Mouse (Mus musculus): ENCODE measurements at regions not wholly inside any gene's neighbourhood (a gene's known extent, or its start where the extent isn't known, plus 50 kb on each side); places are given as distances from the start of the nearest gene placed in this dataset.

DNA sequence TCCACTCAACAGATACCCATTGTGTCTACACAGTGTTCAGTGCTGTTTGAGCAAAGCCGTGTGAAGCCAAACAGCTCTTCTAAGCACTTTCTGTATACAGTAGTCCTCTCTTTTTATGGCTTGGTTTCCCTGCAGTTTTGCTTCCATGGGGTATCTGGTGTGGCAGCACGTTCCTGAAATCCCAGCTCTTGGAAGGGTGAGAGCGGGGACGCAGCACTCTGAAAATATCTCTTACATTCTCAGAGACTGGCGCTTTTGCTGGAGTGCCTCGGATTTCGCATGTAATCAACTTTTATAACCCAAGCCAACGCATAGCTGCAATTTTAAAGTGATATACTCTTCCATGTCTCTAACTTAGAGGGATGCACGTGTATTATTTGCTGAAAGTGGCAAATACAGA lies 64.0 kb upstream of the Zc3h12a start:
- Histone ChIP-seq H3K4me3 (no peak overlapping the region), H3K4me1 (no peaks in the 10 kb centered on the region), H3K27me3 (peaks cover 61% of the 10 kb centered on the region), H3K4me2 (replicated peaks) (no peak overlapping the region), H3K27ac (no peak overlapping the region), H3K36me3 (no peaks in the 10 kb centered on the region), H3K9ac (no peak overlapping the region), H3K9me3 (no peaks in the 10 kb centered on the region)
- WGBS: 64% methylated on average over 9 of the region's 9 CpGs
- no peak for ATAC-seq (ENCODE audit: low FRiP score, low read depth)

DNA sequence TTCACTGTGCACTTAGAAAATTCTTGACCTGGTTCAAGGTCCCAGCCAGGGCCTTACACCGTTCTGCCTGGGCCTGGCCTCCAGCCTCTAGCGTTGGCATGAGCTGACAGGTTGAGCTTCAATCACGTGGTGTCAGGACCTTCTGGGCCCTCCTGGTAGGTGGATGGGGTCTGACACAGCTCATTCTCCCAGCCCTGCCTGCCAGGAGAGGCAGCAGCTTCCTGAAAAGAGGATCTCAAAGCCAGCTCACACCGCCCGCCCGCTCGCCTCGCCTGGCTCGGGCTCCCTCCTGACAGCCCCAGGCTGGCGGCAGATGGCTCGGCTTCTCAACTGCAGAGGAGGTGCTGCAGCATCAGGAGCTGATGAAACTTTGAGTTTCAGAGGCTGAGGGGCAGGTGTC lies 63.4 kb upstream of the Zc3h12a start:
- Histone ChIP-seq H3K9me3 (no peaks in the 10 kb centered on the region), H3K4me3 (no peak overlapping the region), H3K9ac (no peak overlapping the region), H3K27ac (no peak overlapping the region), H3K27me3 (peaks cover 57% of the 10 kb centered on the region), H3K4me2 (replicated peaks) (no peak overlapping the region), H3K4me1 (no peaks in the 10 kb centered on the region), H3K36me3 (no peaks in the 10 kb centered on the region)
- ATAC-seq (ENCODE audit: low FRiP score, low read depth): no peak
- 7% methylated on average over 11 of the region's 11 CpGs for WGBS

DNA sequence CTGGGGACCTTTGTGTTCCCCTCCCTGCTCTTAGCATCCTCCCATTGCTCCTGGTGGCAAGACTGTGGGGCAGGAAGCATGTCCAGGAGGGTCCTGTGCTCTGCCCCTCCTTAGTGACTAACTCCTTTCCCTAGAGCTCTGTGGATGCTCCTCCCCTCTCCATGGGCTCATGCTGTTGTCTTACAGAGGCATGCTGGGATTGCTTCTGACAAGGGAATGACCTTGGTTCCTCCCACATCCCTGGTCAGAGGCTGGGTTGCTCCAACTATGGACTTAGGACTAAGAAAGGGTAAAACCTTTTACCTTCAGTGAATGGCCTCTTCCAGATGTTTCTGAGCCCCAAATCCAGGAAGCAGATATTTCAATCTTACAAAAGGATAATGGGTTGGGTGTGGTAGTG lies 62.3 kb upstream of the Zc3h12a start:
- H3K9ac ChIP-seq: no peak overlapping the region
- H3K27me3 ChIP-seq: peaks cover 46% of the 10 kb centered on the region
- no peaks in the 10 kb centered on the region for H3K4me1 ChIP-seq
- no peak overlapping the region for H3K4me3 ChIP-seq
- no peak overlapping the region for H3K4me2 ChIP-seq (replicated peaks)
- H3K27ac ChIP-seq: no peak overlapping the region
- no peaks in the 10 kb centered on the region for H3K9me3 ChIP-seq
- no peaks in the 10 kb centered on the region for H3K36me3 ChIP-seq
- ATAC-seq (ENCODE audit: low FRiP score, low read depth): no peak

DNA sequence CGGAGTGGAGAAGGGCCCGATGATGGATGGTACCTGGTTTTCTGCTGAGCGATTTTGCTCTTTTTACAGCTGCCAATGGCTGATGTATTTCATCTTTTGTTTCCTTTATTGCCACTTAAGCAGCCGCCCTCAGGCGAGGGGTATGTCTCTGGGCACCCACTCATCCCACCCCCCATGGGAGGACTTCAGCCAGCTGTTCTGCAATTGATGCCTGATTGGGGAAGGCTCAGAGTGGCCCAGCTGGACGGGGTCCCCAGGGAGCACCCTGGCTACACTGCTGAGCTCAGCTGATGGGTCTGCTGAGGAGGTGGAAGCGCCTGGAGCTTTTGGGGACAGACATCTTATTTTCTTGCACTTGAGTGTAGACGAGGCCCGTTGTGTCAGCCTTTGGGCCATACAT lies 58.6 kb upstream of the Zc3h12a start:
- Histone ChIP-seq H3K27ac (no peak overlapping the region), H3K9me3 (no peaks in the 10 kb centered on the region), H3K4me2 (replicated peaks) (no peak overlapping the region), H3K4me3 (no peak overlapping the region), H3K36me3 (no peaks in the 10 kb centered on the region), H3K9ac (no peak overlapping the region), H3K4me1 (no peaks in the 10 kb centered on the region), H3K27me3 (peaks cover 18% of the 10 kb centered on the region)
- ATAC-seq (ENCODE audit: low FRiP score, low read depth): no peak
- 65% methylated on average over 9 of the region's 9 CpGs for WGBS

DNA sequence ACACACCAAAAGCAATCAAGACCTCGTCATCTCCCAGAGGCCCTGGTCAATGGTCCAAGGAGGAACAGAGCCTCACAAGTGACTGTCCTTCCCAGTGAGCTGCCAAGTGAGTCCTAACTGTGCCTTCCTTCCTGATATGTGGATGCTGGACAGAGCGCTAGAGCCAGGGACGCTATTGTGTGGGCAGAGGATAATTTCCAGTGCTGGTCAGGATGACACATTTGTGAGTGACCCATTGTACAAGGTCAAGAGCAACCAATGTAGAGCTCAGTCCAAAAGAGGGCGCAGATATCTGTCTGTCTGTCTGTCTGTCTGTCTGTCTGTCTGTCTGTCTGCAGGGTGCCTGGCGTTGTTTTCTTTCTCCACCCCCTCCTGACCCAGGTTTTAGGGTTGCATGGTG lies 57.4 kb upstream of the Zc3h12a start:
- 81% methylated on average over 5 of the region's 5 CpGs for WGBS
- Histone ChIP-seq H3K36me3 (no peaks in the 10 kb centered on the region), H3K4me1 (no peaks in the 10 kb centered on the region), H3K27ac (no peak overlapping the region), H3K9me3 (no peaks in the 10 kb centered on the region), H3K4me3 (no peak overlapping the region), H3K4me2 (replicated peaks) (no peak overlapping the region), H3K27me3 (peaks cover 13% of the 10 kb centered on the region; the same call in 1 of the 2 replicates), H3K9ac (no peak overlapping the region)
- no peak for ATAC-seq (ENCODE audit: low FRiP score, low read depth)

DNA sequence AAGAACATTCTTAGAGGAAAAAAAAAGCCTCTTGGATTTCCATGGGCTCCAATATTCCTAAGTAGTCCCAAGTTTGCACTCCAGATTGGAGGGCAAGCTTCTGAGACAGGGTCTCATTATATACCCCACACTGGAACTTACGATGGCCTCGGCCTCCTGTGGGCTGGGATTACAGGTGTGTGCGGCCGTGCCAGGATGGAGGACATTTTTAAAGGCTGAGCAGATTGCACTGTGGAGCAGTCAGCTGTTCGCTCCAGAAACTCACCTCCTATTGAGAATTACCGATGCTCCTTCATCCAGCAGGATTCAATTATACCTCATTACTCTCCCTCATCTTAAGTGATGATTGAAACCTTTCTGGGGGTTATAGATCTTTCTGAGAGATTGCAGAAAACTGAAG lies 53.3 kb upstream of the Zc3h12a start:
- Histone ChIP-seq H3K4me2 (replicated peaks) (no peak overlapping the region), H3K9me3 (no peaks in the 10 kb centered on the region), H3K36me3 (no peaks in the 10 kb centered on the region), H3K27ac (no peak overlapping the region), H3K9ac (no peak overlapping the region), H3K4me3 (no peak overlapping the region), H3K4me1 (no peaks in the 10 kb centered on the region), H3K27me3 (peaks cover 4% of the 10 kb centered on the region; the same call in 1 of the 2 replicates)
- no peak for ATAC-seq (ENCODE audit: low FRiP score, low read depth)
- WGBS: 59% methylated on average over 6 of the region's 6 CpGs

DNA sequence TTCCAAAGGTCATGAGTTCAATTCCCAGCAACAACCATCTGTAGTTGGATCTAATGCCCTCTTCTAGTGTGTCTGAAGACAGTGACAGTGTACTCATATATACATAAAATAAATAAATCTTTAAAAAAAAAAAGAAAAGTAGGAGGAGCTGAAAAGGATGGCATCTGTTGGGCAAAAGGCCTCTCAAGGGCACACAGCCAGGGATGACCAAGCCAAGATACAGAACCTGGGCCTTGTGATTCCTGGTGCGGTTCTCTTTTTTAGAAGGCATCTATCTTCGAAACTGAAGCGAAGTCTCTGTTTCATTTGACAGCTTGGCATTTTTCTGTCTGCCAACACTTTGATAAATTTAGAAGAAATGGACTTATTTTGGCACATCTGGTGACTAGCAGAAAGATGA lies 50.9 kb upstream of the Zc3h12a start:
- Histone ChIP-seq H3K27ac (no peak overlapping the region), H3K36me3 (no peaks in the 10 kb centered on the region), H3K9ac (no peak overlapping the region), H3K9me3 (no peaks in the 10 kb centered on the region), H3K4me1 (peaks cover 8% of the 10 kb centered on the region), H3K4me3 (no peak overlapping the region), H3K27me3 (peaks cover under 1% of the 10 kb centered on the region; the same call in 1 of the 2 replicates), H3K4me2 (replicated peaks) (no peak overlapping the region)
- ATAC-seq (ENCODE audit: low FRiP score, low read depth): no peak
- 89% methylated on average over 3 of the region's 3 CpGs for WGBS

DNA sequence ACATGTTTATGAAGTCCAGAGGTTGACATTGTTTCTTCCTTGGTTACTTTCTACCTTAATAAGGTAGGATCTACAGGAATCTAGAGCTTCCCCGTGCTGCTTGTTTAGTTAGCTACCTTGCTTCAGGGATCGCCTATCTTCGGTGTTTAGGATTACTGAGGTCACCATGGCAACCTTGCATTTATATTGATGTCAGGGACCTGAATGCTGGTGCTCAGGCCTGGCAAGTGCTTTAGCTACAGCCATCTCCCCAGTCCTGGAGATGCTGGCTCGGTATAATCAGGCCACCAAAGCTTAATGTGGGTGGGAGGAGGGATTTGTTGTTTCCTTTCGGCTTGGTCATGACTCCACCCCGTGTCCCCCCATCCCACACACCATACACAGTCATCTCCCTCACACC lies 50.0 kb upstream of the Zc3h12a start:
- Histone ChIP-seq H3K27me3 (no peaks in the 10 kb centered on the region), H3K4me2 (replicated peaks) (no peak overlapping the region), H3K36me3 (no peaks in the 10 kb centered on the region), H3K4me3 (no peak overlapping the region), H3K4me1 (peaks cover 8% of the 10 kb centered on the region), H3K9me3 (no peaks in the 10 kb centered on the region), H3K9ac (no peak overlapping the region), H3K27ac (no peak overlapping the region)
- no peak for ATAC-seq (ENCODE audit: low FRiP score, low read depth)
- 60% methylated on average over 6 of the region's 6 CpGs for WGBS

Data from limb, embryonic 13.5 days (tissue).